In genomic region chrX:42068201-42068874, GRCm38 (mm10) we compare ENCODE assay signal across 8 mouse cellular contexts. TPM values are rescaled to one million over a fixed set of nuclear protein-coding genes. Genes with fewer than 3 reads are reported as not detected.
DNase-seq lines count a peak whose midpoint lies in the region; ATAC-seq and TF ChIP-seq lines count a peak whose summit lies in the region.

No protein-coding gene starts in this region.

- peak in 1 of 2 experiments; percentile 68; a peak in 2 of 4 replicates for TF ChIP-seq POLR2A in MEL (IDR thresholded peaks at IDR 0.05; ENCODE audit: control insufficient read depth in 1 of 2, insufficient read depth in 1 of 2, low read depth in 1 of 2, low read length in 2 of 2, poor library complexity in 1 of 2)
- TF ChIP-seq POLR2A in lung, adult 2 months (IDR thresholded peaks at IDR 0.05; ENCODE audit: borderline replicate concordance, extremely low read depth, low read depth, low read length), result peak; percentile 73; the same call in 1 of the 2 replicates

- H3K36me3 ChIP-seq in MEL (ENCODE audit: control insufficient read depth in 1 of 2, insufficient read depth in 2 of 2, low read length in 2 of 2), result peaks cover 0 to 8% of the 10 kb centered on the region in 2 experiments; a peak in 3 of 4 replicates
- no peaks in the 10 kb centered on the region for H3K36me3 ChIP-seq in forebrain, embryonic 16.5 days (ENCODE audit: control insufficient read depth, insufficient read depth)
- no peaks in the 10 kb centered on the region for H3K36me3 ChIP-seq in neural tube, embryonic 15.5 days

- H3K79me2 ChIP-seq in MEL (ENCODE audit: control insufficient read depth, insufficient read depth, low read length, poor library complexity), result peaks cover 11% of the 10 kb centered on the region

- intact Hi-C loops in heart, postnatal 36 days (cut with DNase I), result loop anchor here (1.0 kb wide), 1 partner anchor 80 kb away; no protein-coding TSS in a partner anchor

- 13% methylated on average over 23 of the region's 37 CpGs for WGBS in forebrain, embryonic 16.5 days
- WGBS in lung, adult 2 months, result 41% methylated on average over 34 of the region's 37 CpGs
- 17% methylated on average over 29 of the region's 37 CpGs for whole genome bisulfite sequencing in neural tube, embryonic 15.5 days

- peaks cover 0 to 6% of the 10 kb centered on the region in 2 experiments; a peak in 2 of 4 replicates for H3K4me1 ChIP-seq in MEL (ENCODE audit: control insufficient read depth in 1 of 2, insufficient read depth in 2 of 2, low read length in 2 of 2)
- peaks cover 5% of the 10 kb centered on the region; the same call in 1 of the 2 replicates for H3K4me1 ChIP-seq in forebrain, embryonic 16.5 days (replicated peaks; ENCODE audit: control insufficient read depth, insufficient read depth, low read length)
- peaks cover 7% of the 10 kb centered on the region for H3K4me1 ChIP-seq in lung, adult 2 months (ENCODE audit: control insufficient read depth, insufficient read depth, low read length)
- peaks cover 9% of the 10 kb centered on the region for H3K4me1 ChIP-seq in neural tube, embryonic 15.5 days

- peak overlapping the region; percentile 95 for H3K27ac ChIP-seq in MEL (ENCODE audit: control insufficient read depth, low read depth, low read length)
- H3K27ac ChIP-seq in forebrain, embryonic 16.5 days (ENCODE audit: low read length), result peak overlapping the region; percentile 91
- H3K27ac ChIP-seq in layer of hippocampus, adult 2 months, result peak overlapping the region; percentile 93
- peak overlapping the region; percentile 91 for H3K27ac ChIP-seq in neural tube, embryonic 15.5 days (replicated peaks)

- TF ChIP-seq CTCF in MEL (IDR thresholded peaks at IDR 0.05 in 2 of 3, conservative IDR thresholded peaks at IDR 0.05 in 1 of 3; ENCODE audit: control insufficient read depth in 1 of 3, insufficient read depth in 1 of 3, low read depth in 2 of 3, low read length in 3 of 3, poor library complexity in 1 of 3, severe bottlenecking in 1 of 3), result no peak
- no peak for TF ChIP-seq CTCF in layer of hippocampus, adult 2 months (conservative IDR thresholded peaks at IDR 0.05)
- TF ChIP-seq CTCF in lung, adult 2 months (IDR thresholded peaks at IDR 0.05; ENCODE audit: insufficient read depth, low read length), result no peak

- ATAC-seq in forebrain, embryonic 16.5 days, result peak; percentile 94
- ATAC-seq in neural tube, embryonic 15.5 days (ENCODE audit: low FRiP score), result peak; percentile 88

- peak overlapping the region; percentile 60 to 75 for H3K4me3 ChIP-seq in MEL (ENCODE audit: control insufficient read depth in 1 of 2, insufficient read depth in 1 of 2, low read depth in 2 of 2, low read length in 2 of 2)
- peak overlapping the region; percentile 52 for H3K4me3 ChIP-seq in forebrain, embryonic 16.5 days (replicated peaks; ENCODE audit: low read length)
- H3K4me3 ChIP-seq in layer of hippocampus, adult 2 months, result peak overlapping the region; percentile 63
- peak overlapping the region; percentile 75 for H3K4me3 ChIP-seq in lung, adult 2 months (replicated peaks; ENCODE audit: extremely low read depth, low read depth, low read length)
- peak overlapping the region; percentile 48 for H3K4me3 ChIP-seq in neural tube, embryonic 15.5 days (replicated peaks)

- DNase-seq in MEL (ENCODE audit: low read depth, low spot score), result peak; percentile 81
- peak; percentile 69 to 74 for DNase-seq in cerebellum, adult 18-20 months
- peak; percentile 70 to 77 for DNase-seq in heart, postnatal 36 days
- DNase-seq in layer of hippocampus, adult 2 months (ENCODE audit: low spot score in 2 of 2), result peak; percentile 47 to 54
- peak; percentile 56 for DNase-seq in lung, adult 2 months
- peak; percentile 77 for DNase-seq in testis, postnatal 14 days (ENCODE audit: low spot score)

- TF ChIP-seq EP300 in MEL (IDR thresholded peaks at IDR 0.05; ENCODE audit: low read depth in 1 of 2, low read length in 2 of 2), result no peak; a peak in 1 of 4 replicates

- H3K9ac ChIP-seq in MEL (ENCODE audit: control insufficient read depth, low read depth, low read length, poor library complexity, severe bottlenecking), result peak overlapping the region; percentile 87
- H3K9ac ChIP-seq in forebrain, embryonic 16.5 days (replicated peaks; ENCODE audit: low read depth, low read length), result peak overlapping the region; percentile 54
- peak overlapping the region; percentile 55 for H3K9ac ChIP-seq in neural tube, embryonic 15.5 days (replicated peaks)

- no peak for TF ChIP-seq RAD21 in MEL (IDR thresholded peaks at IDR 0.05; ENCODE audit: low read depth, low read length)

- no peaks in the 10 kb centered on the region for H3K9me3 ChIP-seq in MEL (replicated peaks; ENCODE audit: insufficient read depth, low read length)
- H3K9me3 ChIP-seq in forebrain, embryonic 16.5 days (ENCODE audit: control insufficient read depth, low read length), result no peaks in the 10 kb centered on the region
- H3K9me3 ChIP-seq in neural tube, embryonic 15.5 days (replicated peaks), result no peaks in the 10 kb centered on the region

- no peaks in the 10 kb centered on the region for H3K27me3 ChIP-seq in MEL (ENCODE audit: control insufficient read depth in 1 of 2, insufficient read depth in 2 of 2, low read length in 2 of 2)
- no peaks in the 10 kb centered on the region for H3K27me3 ChIP-seq in forebrain, embryonic 16.5 days (replicated peaks; ENCODE audit: control insufficient read depth, insufficient read depth, low read length)
- H3K27me3 ChIP-seq in neural tube, embryonic 15.5 days (replicated peaks), result no peaks in the 10 kb centered on the region

- H3K4me2 ChIP-seq in forebrain, embryonic 16.5 days (ENCODE audit: low read length), result peak overlapping the region; percentile 44
- peak overlapping the region; percentile 54 for H3K4me2 ChIP-seq in neural tube, embryonic 15.5 days

TF ChIP-seq in MEL, 35 proteins besides CTCF, POLR2A, EP300 and RAD21:
- TF ChIP-seq TAL1 (IDR thresholded peaks at IDR 0.05; ENCODE audit: low read length) (no peak), ELF1 (IDR thresholded peaks at IDR 0.05; ENCODE audit: low read depth, low read length) (0 out of 2 replicates have a peak, but pooled peaks have one; percentile 35), MXI1 (IDR thresholded peaks at IDR 0.05; ENCODE audit: low read depth, low read length) (no peak), JUND (IDR thresholded peaks at IDR 0.05; ENCODE audit: low read depth, low read length) (no peak), E2F4 (IDR thresholded peaks at IDR 0.05; ENCODE audit: borderline replicate concordance, low read depth, low read length) (peak; percentile 67; the same call in 1 of the 2 replicates), HCFC1 (IDR thresholded peaks at IDR 0.05; ENCODE audit: low read depth, low read length) (peak; percentile 43; the same call in 1 of the 2 replicates), ZNF384 (IDR thresholded peaks at IDR 0.05; ENCODE audit: low read depth, low read length) (peak; percentile 66), BHLHE40 (IDR thresholded peaks at IDR 0.05; ENCODE audit: borderline replicate concordance, low read depth, low read length) (no peak), CHD2 (IDR thresholded peaks at IDR 0.05; ENCODE audit: low read length) (no peak), GABPA (IDR thresholded peaks at IDR 0.05; ENCODE audit: low read depth, low read length) (no peak), NELFE (IDR thresholded peaks at IDR 0.05; ENCODE audit: low read depth, low read length) (peak; percentile 62; the same call in 1 of the 2 replicates), MYB (IDR thresholded peaks at IDR 0.05; ENCODE audit: low read depth, low read length) (no peak), ZMIZ1 (IDR thresholded peaks at IDR 0.05; ENCODE audit: low read depth, low read length) (no peak), MAZ (IDR thresholded peaks at IDR 0.05; ENCODE audit: low read depth, low read length) (peak; percentile 86), SIN3A (IDR thresholded peaks at IDR 0.05; ENCODE audit: low read length) (peak; percentile 22; the same call in 1 of the 2 replicates)

RNA-seq across cellular contexts. Expression of gene Xiap, which starts 8.9 kb away (rescaled TPM):
- total RNA-seq in MEL (2012; rRNA removed), result 7.8 and 8.0 TPM in 2 replicates
- polyA plus RNA-seq in MEL (2012; ENCODE audit: insufficient read depth in 1 of 2, insufficient read length in 2 of 2, low read depth in 1 of 2, low replicate concordance in 2 of 2, missing spikeins in 1 of 2), result 10 to 100 TPM; 11.8 to 89.2 TPM
- polyA plus RNA-seq in forebrain, embryonic 16.5 days (2015; fragmentation: Nextera tagmentation; extraction: Ambion mirVana), result 10.5 and 10.6 TPM in 2 replicates
- total RNA-seq in heart, postnatal 36 days (2021), result 10 to 100 TPM; 32.7 to 33.1 TPM
- 10 to 100 TPM; 46.1 to 51.7 TPM for total RNA-seq in layer of hippocampus, adult 2 months (2021)
- polyA plus RNA-seq in lung, adult 2 months (2012; rRNA removed), result 13.7 and 16.5 TPM in 2 replicates
- polyA plus RNA-seq in neural tube, embryonic 15.5 days (2015; fragmentation: Nextera tagmentation; extraction: Ambion mirVana), result 11.3 and 12.0 TPM in 2 replicates

Comparison
In these comparisons a context has a peak if more than half of its experiments do, and no peak if none do; other contexts are left out.
1. Peak in every context shown above with its lines: DNase-seq, ATAC-seq, H3K4me3 ChIP-seq and H3K27ac ChIP-seq.